Mouse (Mus musculus): ENCODE measurements at regions not wholly inside any gene's neighbourhood (a gene's known extent, or its start where the extent isn't known, plus 50 kb on each side); places are given as distances from the start of the nearest gene placed in this dataset.

GRCm38 (mm10) chr9:84720454-84720853 is 592.1 kb upstream of the Gm11114 start:
- no peak for TF ChIP-seq CHD2 (IDR thresholded peaks at IDR 0.05; ENCODE audit: low read depth, low read length)
- no peak for TF ChIP-seq ZC3H11A (IDR thresholded peaks at IDR 0.05; ENCODE audit: borderline replicate concordance, low read depth, low read length)
- TF ChIP-seq MAFK (IDR thresholded peaks at IDR 0.05; ENCODE audit: insufficient read depth, low read depth, low read length), result no peak
- TF ChIP-seq ZNF384 (IDR thresholded peaks at IDR 0.05; ENCODE audit: low read depth, low read length), result no peak
